Mouse (Mus musculus) neutrophil, adult 65 days (primary cell): ENCODE results near the gene Adgrg2. TPM values are rescaled to one million over a fixed set of nuclear protein-coding genes. Genes with fewer than 3 reads are reported as not detected.

Experiments
- total RNA-seq: library from RNA; stranded (reverse); gene quantifications from 2 replicates; pipeline ENCODE4 v1.2.4, GENCODE M21; 2023

The Adgrg2 gene
- not detected in 2 replicates for total RNA-seq

DNA sequence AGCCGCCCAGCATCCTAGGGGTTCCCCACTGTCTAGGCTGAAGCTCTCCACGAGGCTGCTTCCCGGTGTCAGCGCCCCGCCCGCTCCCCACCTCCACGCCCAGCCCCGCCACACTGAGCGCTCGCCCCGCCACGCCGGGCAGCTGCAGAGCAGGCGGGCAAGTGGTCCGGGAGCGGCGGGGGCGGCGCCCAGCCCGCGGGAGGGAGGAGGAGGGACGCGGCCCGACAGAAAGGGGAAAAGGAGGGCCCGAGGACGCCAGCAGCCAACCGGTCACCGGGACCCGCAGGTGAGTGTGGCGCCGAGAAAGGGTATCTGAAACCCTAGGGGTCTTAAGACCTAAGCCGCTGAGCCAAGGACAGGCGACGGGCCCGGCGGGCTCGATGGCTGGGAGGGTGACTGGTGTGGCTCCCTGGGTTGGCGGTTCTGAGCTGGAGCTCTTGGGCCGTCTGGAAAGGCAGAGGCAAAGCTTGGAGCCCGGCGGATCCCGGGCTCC is at the start of gene Adgrg2:
Gene Adgrg2 (plus strand): TSS at position 227 of the 493 bp plus-strand sequence.

DNA sequence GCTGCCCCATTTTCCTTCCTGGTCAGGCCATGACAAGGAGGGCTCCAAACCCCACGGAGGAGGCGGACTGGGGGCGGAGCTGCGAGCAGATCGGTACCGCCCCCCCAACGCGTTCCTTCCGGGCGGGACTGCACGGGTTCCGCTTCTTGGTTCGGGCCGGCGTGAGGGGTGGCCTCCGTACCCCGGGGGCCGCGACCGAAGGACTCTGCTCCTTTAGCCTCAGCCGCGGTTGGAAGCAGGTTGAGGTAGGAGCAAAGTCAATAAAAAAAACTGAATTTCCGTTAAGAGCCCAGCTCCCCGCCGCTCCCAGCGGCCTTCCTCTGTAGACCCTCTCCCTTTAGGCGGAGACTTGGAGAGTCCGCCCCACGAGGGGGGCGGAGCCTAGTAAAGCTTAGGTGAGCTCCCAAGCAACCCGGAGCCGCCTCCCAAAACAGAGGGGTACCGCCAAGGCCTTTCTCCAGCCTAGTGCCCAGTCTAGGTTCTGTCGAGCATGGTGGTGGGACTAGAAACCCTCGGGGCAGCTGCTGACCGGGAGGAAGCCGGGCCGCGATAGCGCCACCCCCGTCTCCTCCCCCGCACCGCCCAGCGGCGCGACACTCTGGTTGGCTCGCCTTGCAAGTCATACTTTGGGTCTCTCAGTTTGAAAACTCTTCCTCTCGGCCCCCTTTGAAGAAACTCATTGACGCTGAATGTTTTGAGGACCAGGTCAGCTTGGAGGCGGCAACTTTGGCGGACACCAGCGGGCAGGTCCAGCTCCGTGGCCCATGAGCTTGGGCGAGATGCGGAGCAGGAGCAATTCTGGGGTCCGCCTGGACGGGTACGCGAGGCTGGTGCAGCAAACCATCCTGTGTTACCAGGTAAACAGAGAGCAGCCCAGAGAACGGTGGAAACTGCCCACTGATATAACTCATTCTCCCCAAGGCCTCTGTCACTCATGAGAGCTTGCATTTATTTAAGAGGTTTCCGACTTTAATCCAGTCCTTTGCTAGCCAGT is 111.9 kb downstream of the Adgrg2 start, which contains the start of gene Phka2:
Gene Phka2 (plus strand): TSS at position 119 of the 994 bp plus-strand sequence.

Other genes starting within 250 kb of the Adgrg2 start
- 38.7 and 44.6 TPM in 2 replicates for gene Phka2, start 111.5 kb downstream of the Adgrg2 start, total RNA-seq